Mouse (Mus musculus) bone marrow, adult 2 months (tissue): ENCODE results near the gene Cpt1c.

ENCODE experiments used
- CTCF ChIP-seq: fragments of 200-500 bp; IDR thresholded peaks from 2 replicates; pipeline ENCODE4 v1.5.1; 2011; ENCODE audit warnings: low read length, control low read depth; ENCODE audit not compliant: control insufficient read depth, insufficient read depth
- POLR2A ChIP-seq: fragments of 200-500 bp; IDR thresholded peaks from 2 replicates; pipeline ENCODE4 v1.6.1; 2011; ENCODE audit warnings: low read depth, mild to moderate bottlenecking, control low read depth, low read length, borderline replicate concordance; ENCODE audit not compliant: control insufficient read depth

DNA sequence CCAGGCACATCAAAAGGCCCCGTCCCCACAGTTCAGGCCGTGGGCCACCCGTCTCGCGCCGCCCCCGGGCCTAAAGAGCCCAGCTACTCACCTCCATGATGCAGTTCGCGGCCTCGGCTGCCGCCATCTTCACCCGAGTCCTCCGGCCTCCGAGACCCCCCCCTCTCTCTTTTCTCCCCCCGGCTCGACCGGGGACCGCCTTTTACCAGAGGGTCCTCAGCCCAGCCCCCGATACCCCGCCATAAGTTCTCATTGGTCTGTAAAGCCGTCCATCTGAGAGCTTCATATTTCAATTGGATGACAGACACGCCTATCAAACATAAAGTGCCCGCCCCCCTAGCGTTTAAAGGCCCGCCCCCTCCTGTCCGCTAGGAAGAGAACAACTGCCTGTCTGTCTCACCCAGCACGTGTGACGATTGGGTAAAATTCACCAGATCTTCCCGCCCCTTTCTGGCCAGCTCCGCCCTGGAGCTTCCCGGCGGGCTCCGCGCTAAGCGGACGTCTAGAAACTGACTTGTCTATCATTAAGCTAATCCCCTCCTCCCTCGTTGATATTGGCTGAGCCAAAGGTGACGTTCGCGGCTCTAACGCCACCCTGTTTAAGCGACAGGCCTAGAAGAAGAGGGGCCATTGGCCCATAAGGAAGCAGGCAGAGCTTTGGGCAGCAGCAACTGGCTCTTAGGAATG is 11.7 kb upstream of the Cpt1c start, which contains the start of gene Prmt1:
- no peak; the same call in 1 of the 2 replicates for TF ChIP-seq POLR2A
- no peak for TF ChIP-seq CTCF
